In the genomic region with DNA sequence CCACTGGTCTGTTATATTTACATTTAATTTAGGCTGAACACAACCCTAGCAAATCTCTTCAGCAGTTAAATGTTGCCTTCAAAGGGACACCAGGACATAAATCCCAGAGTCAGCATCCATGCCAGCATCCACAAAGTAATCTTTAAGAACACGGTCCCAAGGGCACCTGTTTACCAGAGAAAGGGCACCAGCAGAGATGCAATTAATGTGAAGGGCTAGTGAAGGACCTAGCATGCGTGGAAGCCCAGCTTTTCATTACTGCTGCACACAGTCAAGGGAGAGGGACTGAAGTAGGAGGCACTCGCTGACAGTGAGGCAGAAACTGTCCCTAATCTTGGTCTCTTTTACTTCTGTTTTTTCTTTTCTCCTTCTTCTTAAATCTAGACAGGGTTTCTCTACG, we compare ENCODE assay signal across 12 mouse cellular contexts.
"Had no signal": no experiment of that assay in that cellular context is flagged by ENCODE, and none has a peak within 500 bp of the region (broad histone marks: within the 10 kb centered on the region; RNA-seq: fewer than 3 reads in every experiment).

No protein-coding gene starts in this region.

- H3K4me2 ChIP-seq: liver, embryonic 11.5 days; liver, embryonic 15.5 days; neural tube, embryonic 13.5 days had no signal

- H3K27me3 ChIP-seq: liver, embryonic 15.5 days; neural tube, embryonic 13.5 days had no signal

- H3K4me3 ChIP-seq: limb, embryonic 10.5 days; liver, embryonic 15.5 days; neural tube, embryonic 13.5 days had no signal

- H3K36me3 ChIP-seq: limb, embryonic 10.5 days; liver, embryonic 15.5 days; neural tube, embryonic 13.5 days had no signal

- H3K27ac ChIP-seq: limb, embryonic 10.5 days; liver, embryonic 15.5 days; neural tube, embryonic 13.5 days had no signal

- ATAC-seq: lung, postnatal 0 days had no signal

- H3K9me3 ChIP-seq: limb, embryonic 10.5 days; liver, embryonic 15.5 days; neural tube, embryonic 13.5 days had no signal

- DNase-seq: kidney, adult 2 months; kidney, postnatal 14 days; lung, adult 2 months; lung, postnatal 36 days; right cerebral cortex, adult 18-20 months; right cerebral cortex, postnatal 25 days; thymus, postnatal 36 days had no signal

- H3K4me1 ChIP-seq: limb, embryonic 10.5 days; liver, embryonic 15.5 days had no signal

- H3K9ac ChIP-seq: liver, embryonic 15.5 days; neural tube, embryonic 13.5 days had no signal
